Mouse (Mus musculus) heart, embryonic 12.5 days (tissue): ENCODE measurements at regions not wholly inside any gene's neighbourhood (a gene's known extent, or its start where the extent isn't known, plus 50 kb on each side); places are given as distances from the start of the nearest gene placed in this dataset.
A peak's percentile ranks its signal among the peaks of the same experiment; 100 is the strongest.

Experiments used
- ATAC-seq: fragments of 200-750 bp; cut with Nextera tagmentation; 2 replicates; pipeline ENCODE4 v1.8.0; 2017; ENCODE audit warnings: moderate TSS enrichment, moderate library complexity; ENCODE audit not compliant: insufficient number of reproducible peaks, low FRiP score
- H3K27ac ChIP-seq: fragments of 300-500 bp; sonication (generic); 2 replicates; pipeline ENCODE4 v1.5.1; 2016; ENCODE audit warnings: mild to moderate bottlenecking, moderate library complexity; ENCODE audit not compliant: poor library complexity, severe bottlenecking
- H3K27me3 ChIP-seq: fragments of 300-500 bp; sonication (generic); replicated peaks from 2 replicates; pipeline ENCODE4 v1.6.1; 2016; ENCODE audit warnings: mild to moderate bottlenecking, moderate library complexity
- H3K36me3 ChIP-seq: fragments of 300-500 bp; sonication (generic); 2 replicates; pipeline ENCODE4 v1.6.1; 2016; ENCODE audit warnings: mild to moderate bottlenecking, moderate library complexity
- H3K4me1 ChIP-seq: fragments of 300-500 bp; sonication (generic); replicated peaks from 2 replicates; pipeline ENCODE4 v1.6.1; 2016; ENCODE audit warnings: mild to moderate bottlenecking
- H3K4me2 ChIP-seq: fragments of 300-500 bp; sonication (generic); 2 replicates; pipeline ENCODE4 v1.6.1; 2016; ENCODE audit warnings: mild to moderate bottlenecking, moderate library complexity
- H3K4me3 ChIP-seq: fragments of 300-500 bp; sonication (generic); 2 replicates; pipeline ENCODE4 v1.5.1; 2016; ENCODE audit warnings: mild to moderate bottlenecking
- H3K9ac ChIP-seq: fragments of 300-500 bp; sonication (generic); 2 replicates; pipeline ENCODE4 v1.6.1; 2016; ENCODE audit warnings: mild to moderate bottlenecking, moderate library complexity
- H3K9me3 ChIP-seq: fragments of 300-500 bp; sonication (generic); replicated peaks from 2 replicates; pipeline ENCODE4 v1.6.1; 2016; ENCODE audit warnings: mild to moderate bottlenecking, moderate library complexity
- WGBS: fragments of 180-500 bp; shearing (Covaris S2); methylation state at CpG from one replicate; pipeline ENCODE4 v1.1.7; 2016; 5-methylcytosine and 5-hydroxymethylcytosine counted together

GRCm38 (mm10) chr6:50882759-50883158 is 228.5 kb upstream of the Npvf start:
- peaks cover 8% of the 10 kb centered on the region for H3K4me1 ChIP-seq
- no peaks in the 10 kb centered on the region; the same call in 1 of the 2 replicates for H3K27me3 ChIP-seq
- no peaks in the 10 kb centered on the region for H3K36me3 ChIP-seq
- ATAC-seq: no peak
- H3K9me3 ChIP-seq: no peaks in the 10 kb centered on the region
- no peak overlapping the region for H3K9ac ChIP-seq
- H3K4me2 ChIP-seq: no peak overlapping the region
- WGBS: 67% methylated on average over 4 of the region's 4 CpGs
- H3K4me3 ChIP-seq: no peak overlapping the region
- no peak overlapping the region; the same call in 1 of the 2 replicates for H3K27ac ChIP-seq

- Histone ChIP-seq H3K4me2 (no peak overlapping the region), H3K9me3 (no peaks in the 10 kb centered on the region), H3K9ac (no peak overlapping the region), H3K27me3 (no peaks in the 10 kb centered on the region; the same call in 1 of the 2 replicates), H3K4me1 (peaks cover 13% of the 10 kb centered on the region), H3K36me3 (no peaks in the 10 kb centered on the region), H3K27ac (no peak overlapping the region), H3K4me3 (no peak overlapping the region)
- WGBS: 92% methylated on average over 4 of the region's 4 CpGs
- no peak for ATAC-seq
Measured at GRCm38 (mm10) chr6:50885031-50885430, 230.8 kb upstream of the Npvf start.

GRCm38 (mm10) chr6:50885771-50886360 is 231.6 kb upstream of the Npvf start:
- 79% methylated on average over 8 of the region's 8 CpGs for WGBS
- ATAC-seq: no peak
- H3K4me3 ChIP-seq: no peak overlapping the region
- no peak overlapping the region for H3K4me2 ChIP-seq
- peaks cover 21% of the 10 kb centered on the region for H3K4me1 ChIP-seq
- H3K27me3 ChIP-seq: no peaks in the 10 kb centered on the region; the same call in 1 of the 2 replicates
- H3K9ac ChIP-seq: no peak overlapping the region
- no peak overlapping the region for H3K27ac ChIP-seq
- H3K9me3 ChIP-seq: no peaks in the 10 kb centered on the region
- no peaks in the 10 kb centered on the region for H3K36me3 ChIP-seq

GRCm38 (mm10) chr6:50890370-50891204 is 236.3 kb upstream of the Npvf start:
- H3K9me3 ChIP-seq: no peaks in the 10 kb centered on the region
- WGBS: 2% methylated on average over 25 of the region's 25 CpGs
- H3K4me2 ChIP-seq: peak overlapping the region; percentile 60
- peak overlapping the region; percentile 51 for H3K9ac ChIP-seq
- H3K36me3 ChIP-seq: no peaks in the 10 kb centered on the region
- peak overlapping the region; percentile 91 for H3K27ac ChIP-seq
- H3K27me3 ChIP-seq: no peaks in the 10 kb centered on the region
- peak overlapping the region; percentile 21 for H3K4me3 ChIP-seq
- peak; percentile 97 for ATAC-seq
- peaks cover 38% of the 10 kb centered on the region for H3K4me1 ChIP-seq

- ATAC-seq: no peak
- Histone ChIP-seq H3K36me3 (no peaks in the 10 kb centered on the region), H3K4me1 (peaks cover 38% of the 10 kb centered on the region), H3K9me3 (no peaks in the 10 kb centered on the region), H3K4me3 (no peak overlapping the region), H3K4me2 (peak overlapping the region; percentile 60), H3K27me3 (no peaks in the 10 kb centered on the region), H3K9ac (0 out of 2 replicates have a peak overlapping the region, but pooled peaks have one; percentile 51), H3K27ac (peak overlapping the region; percentile 81)
- WGBS: 6% methylated on average over 3 of the region's 3 CpGs
Measured at GRCm38 (mm10) chr6:50891205-50891526, 236.9 kb upstream of the Npvf start.

GRCm38 (mm10) chr6:50898792-50899191 is 244.6 kb upstream of the Npvf start:
- ATAC-seq: no peak
- Histone ChIP-seq H3K4me1 (no peaks in the 10 kb centered on the region), H3K9me3 (peaks cover 4% of the 10 kb centered on the region; the same call in 1 of the 2 replicates), H3K4me3 (no peak overlapping the region), H3K27ac (no peak overlapping the region), H3K36me3 (no peaks in the 10 kb centered on the region), H3K4me2 (no peak overlapping the region), H3K9ac (no peak overlapping the region), H3K27me3 (no peaks in the 10 kb centered on the region)
- WGBS: 78% methylated on average over 3 of the region's 3 CpGs

- WGBS: 61% methylated on average over 8 of the region's 8 CpGs
- Histone ChIP-seq H3K4me1 (peaks cover 6% of the 10 kb centered on the region; the same call in 1 of the 2 replicates), H3K9ac (no peak overlapping the region), H3K27me3 (no peaks in the 10 kb centered on the region), H3K36me3 (no peaks in the 10 kb centered on the region), H3K4me3 (no peak overlapping the region), H3K4me2 (no peak overlapping the region), H3K9me3 (0 out of 2 replicates have a peak, but pooled peaks cover 5% of the 10 kb centered on the region), H3K27ac (peak overlapping the region; percentile 53; the same call in 1 of the 2 replicates)
- no peak for ATAC-seq
Measured at GRCm38 (mm10) chr6:50915166-50916030, 261.2 kb upstream of the Npvf start.

GRCm38 (mm10) chr6:50918248-50918647 is 264.0 kb upstream of the Npvf start:
- WGBS: 65% methylated on average over 3 of the region's 3 CpGs

GRCm38 (mm10) chr6:50922235-50922634 is 268.0 kb upstream of the Npvf start:
- no peak for ATAC-seq
- Histone ChIP-seq H3K4me2 (no peak overlapping the region), H3K36me3 (no peaks in the 10 kb centered on the region), H3K27me3 (no peaks in the 10 kb centered on the region), H3K9me3 (peaks cover 3% of the 10 kb centered on the region; the same call in 1 of the 2 replicates), H3K27ac (no peak overlapping the region), H3K4me3 (no peak overlapping the region), H3K4me1 (peaks cover 6% of the 10 kb centered on the region; the same call in 1 of the 2 replicates), H3K9ac (no peak overlapping the region)
- 83% methylated on average over 3 of the region's 3 CpGs for WGBS

More at GRCm38 (mm10) chr6:50918248-50918647, 264.0 kb upstream of the Npvf start:
- Histone ChIP-seq H3K27me3 (no peaks in the 10 kb centered on the region), H3K27ac (no peak overlapping the region), H3K4me2 (no peak overlapping the region), H3K36me3 (no peaks in the 10 kb centered on the region), H3K9ac (no peak overlapping the region), H3K4me1 (peaks cover 6% of the 10 kb centered on the region; the same call in 1 of the 2 replicates), H3K9me3 (0 out of 2 replicates have a peak, but pooled peaks cover 5% of the 10 kb centered on the region), H3K4me3 (no peak overlapping the region)
- no peak for ATAC-seq

GRCm38 (mm10) chr6:50924571-50924970 is 270.3 kb upstream of the Npvf start:
- Histone ChIP-seq H3K27me3 (0 out of 2 replicates have a peak, but pooled peaks cover 6% of the 10 kb centered on the region), H3K4me2 (no peak overlapping the region), H3K36me3 (no peaks in the 10 kb centered on the region), H3K4me3 (no peak overlapping the region), H3K4me1 (peaks cover under 1% of the 10 kb centered on the region; the same call in 1 of the 2 replicates), H3K27ac (no peak overlapping the region), H3K9ac (no peak overlapping the region), H3K9me3 (peaks cover 3% of the 10 kb centered on the region; the same call in 1 of the 2 replicates)
- WGBS: 52% methylated on average over 5 of the region's 5 CpGs
- ATAC-seq: no peak
